Mouse (Mus musculus) liver, embryonic 12.5 days (tissue): ENCODE data around the gene Scrn1. TPM values are rescaled to one million over a fixed set of nuclear protein-coding genes. Genes with fewer than 3 reads are reported as not detected.

Source experiments
- ATAC-seq: fragments of 200-750 bp; cut with Nextera tagmentation; 2 replicates; pipeline ENCODE4 v1.8.0; 2017; ENCODE audit warnings: moderate number of reproducible peaks, mild to moderate bottlenecking, moderate library complexity
- H3K27ac ChIP-seq: fragments of 300-500 bp; sonication (generic); 2 replicates; pipeline ENCODE4 v1.5.1; 2016; ENCODE audit warnings: mild to moderate bottlenecking
- H3K27me3 ChIP-seq: fragments of 300-500 bp; sonication (generic); replicated peaks from 2 replicates; pipeline ENCODE4 v1.6.1; 2016; ENCODE audit warnings: mild to moderate bottlenecking, moderate library complexity
- H3K36me3 ChIP-seq: fragments of 300-500 bp; sonication (generic); 2 replicates; pipeline ENCODE4 v1.6.1; 2016; ENCODE audit warnings: mild to moderate bottlenecking, moderate library complexity
- H3K4me1 ChIP-seq: fragments of 300-500 bp; sonication (generic); 2 replicates; pipeline ENCODE4 v1.6.1; 2016
- H3K4me2 ChIP-seq: fragments of 300-500 bp; sonication (generic); 2 replicates; pipeline ENCODE4 v1.6.1; 2016; ENCODE audit warnings: mild to moderate bottlenecking, moderate library complexity
- H3K4me3 ChIP-seq: fragments of 300-500 bp; sonication (generic); 2 replicates; pipeline ENCODE4 v1.5.1; 2016; ENCODE audit warnings: mild to moderate bottlenecking, moderate library complexity
- H3K9ac ChIP-seq: fragments of 300-500 bp; sonication (generic); 2 replicates; pipeline ENCODE4 v1.6.1; 2016; ENCODE audit warnings: mild to moderate bottlenecking, moderate library complexity
- H3K9me3 ChIP-seq: fragments of 300-500 bp; sonication (generic); replicated peaks from 2 replicates; pipeline ENCODE4 v1.6.1; 2016; ENCODE audit warnings: mild to moderate bottlenecking, moderate library complexity
- WGBS: fragments of 180-500 bp; shearing (Covaris S2); methylation state at CpG from one replicate; pipeline ENCODE4 v1.1.7; 2016; ENCODE audit not compliant: insufficient replicate concordance; 5-methylcytosine and 5-hydroxymethylcytosine counted together
- polyA plus RNA-seq: library from polyadenylated mRNA; unstranded; fragments of >200 nt; fragmentation: Nextera tagmentation; extraction: Ambion mirVana; gene quantifications from 2 replicates; pipeline ENCODE4 v1.2.1, GENCODE M21; 2016

The Scrn1 gene
- polyA plus RNA-seq, result 0.60 and 0.68 TPM in 2 replicates

- H3K27ac ChIP-seq, result no peak within 1 kb of the TSS
- 1% methylated on average over 60 of the region's 60 CpGs for WGBS
Measured at GRCm38 (mm10) chr6:54565665-54566545, at the start of gene Scrn1. Gene Scrn1, minus strand, starts transcription at chr6:54566489.

DNA sequence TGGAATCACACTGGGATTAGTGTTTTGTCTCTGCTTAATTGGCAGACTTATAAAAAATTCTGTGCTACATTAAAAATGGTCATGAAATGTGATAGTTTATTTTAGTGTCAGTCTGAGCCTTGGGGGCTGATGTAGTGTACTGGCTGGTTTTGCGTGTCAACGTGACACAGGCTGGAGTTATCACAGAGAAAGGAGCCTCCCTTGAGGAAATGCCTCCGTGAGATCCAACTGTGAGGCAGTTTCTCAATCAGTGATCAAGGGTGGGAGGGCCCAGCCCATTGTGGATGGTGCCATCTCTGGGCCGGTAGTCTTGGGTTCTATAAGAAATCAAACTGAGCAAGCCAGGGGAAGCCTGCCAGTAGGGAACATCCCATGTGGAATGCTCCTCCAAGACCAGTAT lies 40.0 kb upstream of the Scrn1 start:
- Histone ChIP-seq H3K4me1 (no peaks in the 10 kb centered on the region), H3K4me2 (no peak overlapping the region), H3K27me3 (no peaks in the 10 kb centered on the region), H3K4me3 (no peak overlapping the region), H3K27ac (no peak overlapping the region), H3K9me3 (no peaks in the 10 kb centered on the region), H3K36me3 (no peaks in the 10 kb centered on the region), H3K9ac (no peak overlapping the region)
- 54% methylated on average over 4 of the region's 4 CpGs for WGBS
- ATAC-seq, result no peak

More at GRCm38 (mm10) chr6:54565665-54566545, at the start of gene Scrn1:
- Histone ChIP-seq H3K4me3 (peak within 1 kb of the TSS; percentile 44), H3K9me3 (no peaks in the 10 kb centered on the region), H3K36me3 (no peaks in the 10 kb centered on the region), H3K4me1 (0 out of 2 replicates have a peak, but pooled peaks cover 9% of the 10 kb centered on the region), H3K9ac (no peak within 1 kb of the TSS), H3K4me2 (peak within 1 kb of the TSS; percentile 70), H3K27me3 (peaks cover 69% of the 10 kb centered on the region)
- ATAC-seq, result no peak

- no peak for ATAC-seq
- Histone ChIP-seq H3K4me2 (no peak overlapping the region), H3K9me3 (no peaks in the 10 kb centered on the region), H3K4me3 (no peak overlapping the region), H3K27me3 (no peaks in the 10 kb centered on the region), H3K36me3 (no peaks in the 10 kb centered on the region), H3K9ac (no peak overlapping the region), H3K27ac (no peak overlapping the region), H3K4me1 (no peaks in the 10 kb centered on the region)
- 79% methylated on average over 1 of the region's 1 CpGs for WGBS
Measured at GRCm38 (mm10) chr6:54604001-54604715, 37.9 kb upstream of the Scrn1 start.

DNA sequence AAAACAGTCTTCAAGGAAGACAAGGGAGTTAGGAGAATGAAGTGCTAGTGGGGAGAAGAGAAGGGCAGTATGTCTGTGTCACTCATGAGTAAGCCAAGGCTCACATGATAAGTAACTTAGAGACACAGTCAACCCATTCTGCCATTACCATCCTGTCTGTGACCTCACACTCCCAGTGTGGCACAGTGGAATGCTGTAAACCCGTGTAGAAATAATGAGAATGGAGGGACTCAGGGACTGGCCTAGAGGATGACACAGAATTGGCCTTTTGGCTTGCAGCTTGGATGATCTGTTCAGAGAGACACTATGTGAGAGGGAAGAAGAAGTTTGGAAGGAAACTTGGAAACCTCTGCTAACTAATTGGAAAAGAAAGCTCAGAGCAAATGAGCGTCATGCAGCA lies 36.6 kb upstream of the Scrn1 start:
- no peaks in the 10 kb centered on the region for H3K27me3 ChIP-seq
- no peaks in the 10 kb centered on the region for H3K36me3 ChIP-seq
- WGBS, result 75% methylated on average over 2 of the region's 2 CpGs
- ATAC-seq, result no peak
- no peak overlapping the region for H3K9ac ChIP-seq
- H3K4me1 ChIP-seq, result no peaks in the 10 kb centered on the region
- no peak overlapping the region for H3K4me3 ChIP-seq
- no peak overlapping the region for H3K27ac ChIP-seq
- no peaks in the 10 kb centered on the region for H3K9me3 ChIP-seq
- no peak overlapping the region for H3K4me2 ChIP-seq

DNA sequence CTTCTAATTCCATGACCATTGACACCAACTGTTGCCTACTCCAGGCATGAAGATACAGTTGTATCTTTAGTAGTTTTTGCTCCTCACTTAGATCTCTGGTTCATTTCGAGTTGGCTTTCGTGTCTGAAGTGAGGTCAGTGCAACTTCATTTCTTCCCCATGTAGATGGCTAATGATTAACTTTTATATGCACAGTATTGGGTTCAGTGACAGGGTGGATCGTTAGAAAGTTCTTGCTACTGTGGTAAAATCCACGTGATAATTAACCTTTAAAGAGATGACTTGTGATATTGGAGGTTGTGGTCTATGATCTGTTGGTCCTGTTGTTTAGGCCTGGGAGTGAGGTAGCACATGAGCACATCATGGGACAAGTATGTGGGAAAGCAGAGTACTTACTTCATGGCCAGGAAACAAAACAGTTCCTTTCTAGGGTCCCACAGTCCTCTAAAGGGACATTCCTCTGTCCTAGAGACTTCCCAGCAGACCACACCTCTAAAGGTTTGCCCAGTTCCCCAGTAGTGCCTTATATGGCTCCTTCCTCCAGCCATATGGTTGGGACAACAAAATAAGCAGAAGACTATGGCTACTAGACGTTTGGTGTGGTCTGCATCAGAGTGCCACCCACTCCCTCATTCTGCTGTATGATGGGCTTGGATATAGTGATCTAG lies 34.5 kb upstream of the Scrn1 start:
- peaks cover 7% of the 10 kb centered on the region; the same call in 1 of the 2 replicates for H3K4me1 ChIP-seq
- no peaks in the 10 kb centered on the region for H3K36me3 ChIP-seq
- ATAC-seq, result 0 out of 2 replicates have a peak, but pooled peaks have one; percentile 18
- 58% methylated on average over 5 of the region's 5 CpGs for WGBS
- no peak overlapping the region for H3K4me3 ChIP-seq
- H3K27ac ChIP-seq, result no peak overlapping the region
- H3K27me3 ChIP-seq, result peaks cover 11% of the 10 kb centered on the region
- H3K4me2 ChIP-seq, result no peak overlapping the region
- no peaks in the 10 kb centered on the region for H3K9me3 ChIP-seq
- no peak overlapping the region for H3K9ac ChIP-seq

- ATAC-seq, result no peak
- H3K4me2 ChIP-seq, result no peak overlapping the region
- 79% methylated on average over 3 of the region's 3 CpGs for WGBS
- peaks cover 25% of the 10 kb centered on the region for H3K4me1 ChIP-seq
- H3K36me3 ChIP-seq, result no peaks in the 10 kb centered on the region
- no peak overlapping the region for H3K27ac ChIP-seq
- H3K9ac ChIP-seq, result no peak overlapping the region
- no peak overlapping the region for H3K4me3 ChIP-seq
- no peaks in the 10 kb centered on the region for H3K9me3 ChIP-seq
- peaks cover 20% of the 10 kb centered on the region for H3K27me3 ChIP-seq
Measured at GRCm38 (mm10) chr6:54597711-54598110, 31.4 kb upstream of the Scrn1 start.

GRCm38 (mm10) chr6:54597208-54597607 lies 30.9 kb upstream of the Scrn1 start, which contains the start of gene Fkbp14:
Gene Fkbp14, minus strand, starts transcription at chr6:54597308.
- H3K27me3 ChIP-seq, result peaks cover 20% of the 10 kb centered on the region
- H3K9me3 ChIP-seq, result no peaks in the 10 kb centered on the region
- H3K4me3 ChIP-seq, result no peak within 1 kb of the TSS
- peak within 1 kb of the TSS; percentile 96 for H3K4me2 ChIP-seq
- H3K36me3 ChIP-seq, result no peaks in the 10 kb centered on the region
- no peak within 1 kb of the TSS for H3K27ac ChIP-seq
- peaks cover 25% of the 10 kb centered on the region for H3K4me1 ChIP-seq
- no peak within 1 kb of the TSS for H3K9ac ChIP-seq
- 71% methylated on average over 4 of the region's 4 CpGs for whole genome bisulfite sequencing
- ATAC-seq, result no peak

DNA sequence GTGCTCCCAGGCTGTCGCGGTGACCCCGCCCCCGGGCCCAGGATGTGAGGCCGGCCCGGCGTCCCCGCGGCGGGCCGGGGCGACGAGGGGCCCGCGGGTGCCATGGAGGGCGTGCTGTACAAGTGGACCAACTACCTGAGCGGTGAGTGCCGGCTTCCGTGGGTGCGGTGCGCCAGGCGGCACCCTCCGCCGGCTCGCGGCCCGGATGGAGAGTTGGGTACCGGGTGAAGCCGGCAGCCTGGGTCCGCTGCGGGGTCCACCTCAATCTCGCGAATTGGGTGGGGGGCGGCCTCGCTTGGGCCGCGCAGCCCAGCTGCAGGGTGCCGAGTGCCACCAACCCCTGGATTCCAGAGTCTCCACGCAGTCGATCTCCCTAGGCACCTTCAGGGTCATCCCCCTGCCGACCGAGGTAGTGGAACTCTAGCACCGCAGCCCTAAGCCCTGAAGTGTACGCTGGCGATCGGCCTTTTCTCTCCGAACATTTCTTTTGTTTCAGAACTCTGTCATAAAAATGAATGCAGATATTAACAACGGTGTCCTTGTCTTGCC lies 29.1 kb upstream of the Scrn1 start:
- WGBS, result under 1% methylated on average over 46 of the region's 48 CpGs
- Histone ChIP-seq H3K4me1 (peaks cover 33% of the 10 kb centered on the region), H3K27ac (peak overlapping the region; percentile 60; the same call in 1 of the 2 replicates), H3K27me3 (peaks cover 20% of the 10 kb centered on the region), H3K36me3 (no peaks in the 10 kb centered on the region), H3K9me3 (no peaks in the 10 kb centered on the region), H3K4me2 (peak overlapping the region; percentile 96), H3K9ac (peak overlapping the region; percentile 82), H3K4me3 (peak overlapping the region; percentile 78)
- ATAC-seq, result peak; percentile 8; the same call in 1 of the 2 replicates

GRCm38 (mm10) chr6:54594469-54595329 lies 28.4 kb upstream of the Scrn1 start, which contains the start of gene Plekha8:
Gene Plekha8, plus strand, starts transcription at chr6:54595111.
- Histone ChIP-seq H3K36me3 (no peaks in the 10 kb centered on the region), H3K4me3 (peak within 1 kb of the TSS; percentile 78), H3K27ac (peak within 1 kb of the TSS; percentile 60; the same call in 1 of the 2 replicates), H3K4me1 (peaks cover 33% of the 10 kb centered on the region), H3K9me3 (no peaks in the 10 kb centered on the region), H3K9ac (peak within 1 kb of the TSS; percentile 82), H3K27me3 (peaks cover 20% of the 10 kb centered on the region), H3K4me2 (peak within 1 kb of the TSS; percentile 96)
- ATAC-seq, result peak; percentile 89
- WGBS, result under 1% methylated on average over 46 of the region's 49 CpGs

GRCm38 (mm10) chr6:54593766-54594468 lies 27.6 kb upstream of the Scrn1 start:
- peak overlapping the region; percentile 96 for H3K4me2 ChIP-seq
- H3K9ac ChIP-seq, result peak overlapping the region; percentile 68; the same call in 1 of the 2 replicates
- H3K9me3 ChIP-seq, result no peaks in the 10 kb centered on the region
- 48% methylated on average over 8 of the region's 8 CpGs for WGBS
- H3K4me1 ChIP-seq, result peaks cover 33% of the 10 kb centered on the region
- H3K36me3 ChIP-seq, result no peaks in the 10 kb centered on the region
- 0 out of 2 replicates have a peak overlapping the region, but pooled peaks have one; percentile 25 for H3K27ac ChIP-seq
- peak overlapping the region; percentile 78 for H3K4me3 ChIP-seq
- no peak for ATAC-seq
- peaks cover 20% of the 10 kb centered on the region for H3K27me3 ChIP-seq
